Mouse (Mus musculus): Measurements from ENCODE around the gene Pfkfb3. TPM values are rescaled to one million over a fixed set of nuclear protein-coding genes. Genes with fewer than 3 reads are reported as not detected.

Gene Pfkfb3
- polyA plus RNA-seq, 1 experiment from 2014 or later = 20.5 TPM

DNA sequence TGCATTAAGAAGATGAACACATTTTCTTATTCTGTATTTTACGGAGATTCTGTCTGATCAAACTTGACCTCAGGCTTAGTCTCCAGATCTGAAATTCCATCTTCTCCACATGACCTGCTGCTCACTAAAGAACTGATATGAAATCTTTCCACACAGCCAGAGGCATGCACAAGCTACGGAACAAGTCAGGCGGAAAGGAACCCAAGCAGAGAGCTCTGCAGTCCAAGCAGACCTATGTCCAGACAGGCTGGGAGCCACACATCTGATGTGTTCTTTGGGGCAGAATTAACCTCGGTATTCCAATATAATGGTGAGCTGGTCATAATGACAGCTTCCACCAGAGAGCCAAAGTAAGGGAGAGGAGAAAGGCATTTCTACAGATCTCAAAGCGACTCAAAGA is 120.5 kb downstream of the Pfkfb3 start:
- H3K36me3 ChIP-seq = no peaks in the 10 kb centered on the region
- H3K4me1 ChIP-seq = peaks cover 21% of the 10 kb centered on the region
- no peak overlapping the region for H3K27ac ChIP-seq
- no peaks in the 10 kb centered on the region for H3K9me3 ChIP-seq
- DNase-seq (ENCODE audit: low spot score) = no peak
- no peaks in the 10 kb centered on the region for H3K27me3 ChIP-seq (ENCODE audit: insufficient read depth, poor library complexity, severe bottlenecking)
- 67% methylated on average over 5 of the region's 5 CpGs for WGBS
- H3K4me3 ChIP-seq = no peak overlapping the region

DNA sequence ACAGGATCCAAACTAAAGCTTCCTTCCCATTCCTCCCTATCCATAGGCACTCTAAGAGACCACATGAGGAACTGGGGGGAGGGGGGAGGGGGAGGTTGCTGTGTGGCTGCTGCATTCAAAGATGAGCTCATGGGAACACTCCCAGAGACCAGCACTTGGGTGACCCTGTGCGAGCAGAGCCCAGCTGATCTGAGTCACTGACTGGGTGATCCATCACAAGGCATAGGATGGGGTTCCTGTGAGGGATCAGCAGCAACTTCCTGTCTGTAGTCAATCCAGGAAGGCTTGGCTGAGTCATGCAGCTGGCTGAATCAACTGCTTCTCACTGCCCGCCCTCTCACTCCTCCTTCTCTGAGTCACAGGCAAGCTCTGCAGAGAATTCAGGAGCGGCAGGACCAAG is 124.3 kb downstream of the Pfkfb3 start:
- Histone ChIP-seq H3K36me3 (no peaks in the 10 kb centered on the region), H3K4me1 (peaks cover 40% of the 10 kb centered on the region), H3K27me3 (ENCODE audit: insufficient read depth, poor library complexity, severe bottlenecking) (no peaks in the 10 kb centered on the region), H3K27ac (peak overlapping the region; percentile 82), H3K9me3 (no peaks in the 10 kb centered on the region), H3K4me3 (no peak overlapping the region)
- DNase-seq (ENCODE audit: low spot score) = peak; percentile 93
- 0% methylated on average over 3 of the region's 3 CpGs for WGBS

DNA sequence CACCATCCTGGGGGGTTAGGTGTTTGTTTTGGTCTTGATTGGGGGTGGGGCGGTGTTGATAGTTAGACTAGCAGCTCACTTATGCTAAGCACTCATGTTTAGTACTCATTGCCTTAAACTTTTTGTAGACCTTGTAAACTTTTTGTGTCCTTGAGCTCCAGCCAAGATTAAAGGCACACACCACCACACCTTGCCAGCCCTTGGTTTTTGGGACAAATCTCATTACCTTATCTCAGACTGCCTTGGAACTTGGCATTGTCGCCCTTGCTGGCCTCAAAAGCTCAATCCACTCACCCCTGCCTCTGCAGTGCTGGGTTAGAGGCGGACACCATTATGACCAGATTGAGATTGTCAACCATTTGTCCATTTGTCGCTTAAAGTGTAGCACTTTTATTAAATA is 125.3 kb downstream of the Pfkfb3 start:
- Histone ChIP-seq H3K36me3 (no peaks in the 10 kb centered on the region), H3K4me3 (no peak overlapping the region), H3K4me1 (peaks cover 40% of the 10 kb centered on the region), H3K9me3 (no peaks in the 10 kb centered on the region), H3K27ac (no peak overlapping the region), H3K27me3 (ENCODE audit: insufficient read depth, poor library complexity, severe bottlenecking) (no peaks in the 10 kb centered on the region)
- WGBS = 79% methylated on average over 4 of the region's 4 CpGs
- DNase-seq (ENCODE audit: low spot score) = no peak

DNA sequence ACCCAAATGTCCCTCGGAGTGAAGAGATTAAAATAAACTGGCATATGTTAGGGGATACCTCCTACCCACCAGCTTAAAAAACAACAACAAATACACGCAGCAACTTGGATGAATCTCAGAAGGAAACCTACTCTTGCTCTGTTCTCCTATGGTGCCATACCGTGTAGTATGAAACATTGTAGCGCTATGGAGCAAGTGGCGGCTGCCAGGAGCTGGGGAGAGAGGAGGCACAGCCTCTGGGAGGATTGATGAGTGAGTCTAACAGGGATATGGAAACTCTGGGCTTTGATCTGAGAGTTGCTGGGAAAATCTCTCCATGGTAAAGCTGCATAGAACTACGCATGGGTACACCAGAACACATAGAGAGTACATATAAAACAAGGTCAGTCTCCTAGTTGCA is 126.3 kb downstream of the Pfkfb3 start:
- 84% methylated on average over 6 of the region's 6 CpGs for WGBS

DNA sequence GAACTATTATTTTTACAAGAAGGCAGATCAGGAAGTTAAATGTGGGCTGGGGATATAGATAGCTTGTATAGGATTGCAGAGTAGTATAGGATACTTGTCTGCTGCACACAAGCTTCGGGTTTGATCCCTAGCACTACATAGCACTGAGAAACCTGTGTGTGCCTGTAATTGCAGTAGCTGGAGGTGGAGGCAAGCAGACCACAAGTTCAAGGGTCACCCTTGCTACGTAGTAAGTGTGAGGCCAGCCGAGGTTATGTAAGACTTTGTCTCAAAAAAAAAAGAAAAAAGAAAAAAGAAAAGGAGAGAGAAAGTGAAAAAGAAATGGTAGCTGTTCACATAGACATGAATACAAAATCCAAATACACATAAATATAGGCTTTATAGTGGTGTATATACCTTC is 127.5 kb downstream of the Pfkfb3 start:
- WGBS = 63% methylated on average over 3 of the region's 3 CpGs
- Histone ChIP-seq H3K27ac (no peak overlapping the region), H3K4me1 (peaks cover 37% of the 10 kb centered on the region), H3K36me3 (no peaks in the 10 kb centered on the region), H3K27me3 (ENCODE audit: insufficient read depth, poor library complexity, severe bottlenecking) (no peaks in the 10 kb centered on the region), H3K4me3 (no peak overlapping the region), H3K9me3 (no peaks in the 10 kb centered on the region)
- no peak for DNase-seq (ENCODE audit: low spot score)

More for the DNA sequence above, 126.3 kb downstream of the Pfkfb3 start:
- no peaks in the 10 kb centered on the region for H3K9me3 ChIP-seq
- DNase-seq (ENCODE audit: low spot score) = no peak
- no peaks in the 10 kb centered on the region for H3K27me3 ChIP-seq (ENCODE audit: insufficient read depth, poor library complexity, severe bottlenecking)
- peaks cover 40% of the 10 kb centered on the region for H3K4me1 ChIP-seq
- H3K4me3 ChIP-seq = no peak overlapping the region
- no peaks in the 10 kb centered on the region for H3K36me3 ChIP-seq
- H3K27ac ChIP-seq = no peak overlapping the region; the same call in 1 of the 2 replicates

DNA sequence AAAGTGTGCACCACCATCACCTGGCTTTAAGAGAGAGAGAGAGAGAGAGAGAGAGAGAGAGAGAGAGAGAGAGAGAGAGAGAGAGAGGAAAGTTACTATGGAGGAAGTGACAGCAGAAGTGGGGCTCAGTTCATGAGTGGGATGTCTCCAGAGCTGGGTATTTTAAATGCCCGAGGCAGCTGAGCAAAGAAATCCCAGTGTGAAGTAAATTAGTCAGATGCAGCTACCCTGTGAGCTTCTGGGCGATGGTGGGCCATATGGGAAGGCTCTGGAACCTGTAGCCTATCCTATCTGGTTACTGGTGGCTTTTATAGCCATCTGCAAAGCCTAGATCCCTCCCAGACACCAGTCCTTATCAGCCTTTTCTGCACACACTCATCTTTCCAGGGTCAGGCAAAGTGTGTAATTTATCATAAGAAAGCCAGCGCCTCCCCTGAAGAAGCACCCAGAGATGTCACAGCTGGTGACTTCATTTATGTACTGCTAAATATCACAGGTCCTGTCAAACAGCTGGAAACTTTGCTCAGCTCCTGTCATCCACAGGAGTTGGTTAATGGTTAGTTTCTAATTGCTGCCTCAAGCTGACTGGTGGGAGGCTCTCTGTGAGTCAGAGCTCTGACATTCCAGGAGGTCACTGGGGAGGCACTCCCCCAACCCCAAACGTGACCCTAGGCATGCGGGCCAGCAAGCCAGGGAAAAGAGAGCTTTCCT is 128.3 kb downstream of the Pfkfb3 start:
- Histone ChIP-seq H3K27ac (peak overlapping the region; percentile 62), H3K4me1 (peaks cover 37% of the 10 kb centered on the region), H3K9me3 (no peaks in the 10 kb centered on the region), H3K36me3 (no peaks in the 10 kb centered on the region), H3K4me3 (no peak overlapping the region), H3K27me3 (ENCODE audit: insufficient read depth, poor library complexity, severe bottlenecking) (no peaks in the 10 kb centered on the region)
- DNase-seq (ENCODE audit: low spot score) = peak; percentile 83
- 10% methylated on average over 5 of the region's 5 CpGs for WGBS

DNA sequence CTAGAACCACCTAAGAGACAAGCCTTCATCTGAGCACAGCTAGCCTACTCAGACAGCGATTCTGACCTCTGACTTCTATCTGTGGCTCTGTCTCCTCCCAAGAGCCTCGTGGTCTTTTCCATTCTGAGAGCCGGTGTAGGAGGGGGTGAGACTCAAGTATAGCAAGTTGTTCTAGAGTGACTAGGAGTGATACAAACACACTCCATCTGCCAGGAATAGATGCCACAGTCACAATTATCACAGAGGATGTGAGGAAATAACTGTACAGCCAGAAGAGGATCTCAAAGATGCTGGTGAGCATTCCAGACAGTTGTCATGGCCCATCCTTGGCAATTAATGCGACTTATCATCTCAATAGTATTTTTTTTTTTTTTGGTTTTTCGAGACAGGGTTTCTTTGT is 129.6 kb downstream of the Pfkfb3 start:
- no peaks in the 10 kb centered on the region for H3K9me3 ChIP-seq
- H3K4me1 ChIP-seq = peaks cover 25% of the 10 kb centered on the region
- H3K36me3 ChIP-seq = no peaks in the 10 kb centered on the region
- no peaks in the 10 kb centered on the region for H3K27me3 ChIP-seq (ENCODE audit: insufficient read depth, poor library complexity, severe bottlenecking)
- 71% methylated on average over 5 of the region's 5 CpGs for WGBS
- H3K4me3 ChIP-seq = no peak overlapping the region
- DNase-seq (ENCODE audit: low spot score) = no peak
- H3K27ac ChIP-seq = peak overlapping the region; percentile 6; the same call in 1 of the 2 replicates

DNA sequence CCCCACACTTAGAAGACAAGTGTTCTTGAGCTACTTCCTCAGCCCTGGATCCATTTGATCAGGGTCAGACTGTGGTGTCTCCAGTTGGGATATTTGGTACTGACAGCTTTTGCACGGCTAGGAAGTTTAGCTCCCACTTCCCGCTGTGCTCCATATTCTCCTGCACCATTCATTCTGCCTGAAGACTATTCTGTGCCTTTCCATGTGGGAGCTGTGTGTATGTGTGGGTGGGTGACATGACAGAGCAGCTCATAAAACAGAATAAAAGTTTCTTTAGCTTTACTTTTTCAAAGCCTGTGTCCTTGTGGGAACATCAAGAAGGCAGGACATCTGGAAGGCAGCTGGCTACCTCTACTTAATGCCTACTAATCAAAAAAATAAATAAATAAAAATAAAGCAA is 130.5 kb downstream of the Pfkfb3 start:
- DNase-seq (ENCODE audit: low spot score) = no peak
- H3K27ac ChIP-seq = no peak overlapping the region
- H3K4me1 ChIP-seq = peaks cover 19% of the 10 kb centered on the region
- H3K27me3 ChIP-seq (ENCODE audit: insufficient read depth, poor library complexity, severe bottlenecking) = no peaks in the 10 kb centered on the region
- no peak overlapping the region for H3K4me3 ChIP-seq
- H3K36me3 ChIP-seq = no peaks in the 10 kb centered on the region
- WGBS = 74% methylated on average over 2 of the region's 2 CpGs
- no peaks in the 10 kb centered on the region for H3K9me3 ChIP-seq

DNA sequence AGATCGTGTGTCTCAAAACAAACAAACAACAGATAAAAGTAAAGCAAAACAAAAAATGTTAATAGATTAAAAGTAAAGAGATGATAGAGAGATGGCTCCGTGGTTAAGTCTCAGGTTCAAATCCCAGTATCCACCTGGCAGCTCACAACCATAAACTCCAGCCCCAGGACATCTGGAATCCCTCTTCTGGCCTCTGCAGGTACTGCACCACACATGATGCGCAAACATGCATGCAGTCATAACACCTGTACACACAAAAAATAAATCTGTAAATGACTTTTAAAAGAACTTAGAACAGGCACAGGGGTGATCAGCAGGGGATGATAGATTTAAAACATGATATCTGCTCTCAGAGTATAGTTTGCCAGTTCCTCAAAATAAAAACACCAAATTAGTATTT is 131.5 kb downstream of the Pfkfb3 start:
- no peak overlapping the region for H3K27ac ChIP-seq
- no peaks in the 10 kb centered on the region for H3K9me3 ChIP-seq
- no peak overlapping the region for H3K4me3 ChIP-seq
- H3K27me3 ChIP-seq (ENCODE audit: insufficient read depth, poor library complexity, severe bottlenecking) = no peaks in the 10 kb centered on the region
- no peak for DNase-seq (ENCODE audit: low spot score)
- no peaks in the 10 kb centered on the region for H3K36me3 ChIP-seq
- H3K4me1 ChIP-seq = peaks cover 14% of the 10 kb centered on the region
- 77% methylated on average over 3 of the region's 3 CpGs for WGBS

Other genes starting within 250 kb of the Pfkfb3 start
- gene Rbm17, start 50.1 kb upstream of the Pfkfb3 start, polyA plus RNA-seq (2016; fragmentation: Nextera tagmentation; extraction: Ambion mirVana) = 107 and 146 TPM in 2 replicates
- gene Gm17490, start 72.2 kb upstream of the Pfkfb3 start, polyA plus RNA-seq (2016; fragmentation: Nextera tagmentation; extraction: Ambion mirVana) = not detected in 2 replicates
- gene Il2ra, start 88.7 kb upstream of the Pfkfb3 start, polyA plus RNA-seq (2016; fragmentation: Nextera tagmentation; extraction: Ambion mirVana) = not detected in 2 replicates
- gene Il15ra, start 151.2 kb upstream of the Pfkfb3 start, polyA plus RNA-seq (2016; fragmentation: Nextera tagmentation; extraction: Ambion mirVana) = 5.1 and 6.3 TPM in 2 replicates
- gene Fbh1, start 223.5 kb upstream of the Pfkfb3 start, polyA plus RNA-seq (2016; fragmentation: Nextera tagmentation; extraction: Ambion mirVana) = 102 and 127 TPM in 2 replicates
- 37.9 and 38.5 TPM in 2 replicates for gene Ankrd16, start 223.8 kb upstream of the Pfkfb3 start, polyA plus RNA-seq (2016; fragmentation: Nextera tagmentation; extraction: Ambion mirVana)